Mouse (Mus musculus) heart, adult 2 months (tissue): ENCODE results near the gene 1700013F07Rik. TPM values are rescaled to one million over a fixed set of nuclear protein-coding genes. Genes with fewer than 3 reads are reported as not detected.
A peak's percentile ranks its signal among the peaks of the same experiment; 100 is the strongest.

ENCODE experiments used
- DNase-seq, 2 experiments: peaks; one replicate each; pipeline ENCODE4 v3.0.0; 2021
- H3K27ac ChIP-seq: fragments of 200-600 bp; 2 replicates; pipeline ENCODE4 v1.8.1; 2022
- H3K27me3 ChIP-seq: fragments of 200-500 bp; 2 replicates; pipeline ENCODE4 v1.6.1; 2012; ENCODE audit warnings: mild to moderate bottlenecking, low read length, inconsistent platforms, mixed read lengths; ENCODE audit not compliant: control insufficient read depth, insufficient read depth
- H3K36me3 ChIP-seq: fragments of 200-500 bp; 2 replicates; pipeline ENCODE4 v1.6.1; 2012; ENCODE audit warnings: low read length, inconsistent platforms; ENCODE audit not compliant: control insufficient read depth, insufficient read depth
- H3K4me1 ChIP-seq: fragments of 200-500 bp; 2 replicates; pipeline ENCODE4 v1.6.1; 2011; ENCODE audit warnings: low read length; ENCODE audit not compliant: control insufficient read depth, insufficient read depth
- H3K4me3 ChIP-seq: fragments of 200-600 bp; 2 replicates; pipeline ENCODE4 v1.8.1; 2022
- H3K79me2 ChIP-seq: fragments of 200-500 bp; replicated peaks from 2 replicates; pipeline ENCODE4 v1.6.1; 2012; ENCODE audit warnings: mild to moderate bottlenecking, inconsistent platforms, low read length, moderate library complexity, mixed read lengths; ENCODE audit not compliant: control insufficient read depth, insufficient read depth
- H3K9ac ChIP-seq: fragments of 200-500 bp; 2 replicates; pipeline ENCODE4 v1.6.1; 2012; ENCODE audit warnings: low read depth, mild to moderate bottlenecking, control low read depth, inconsistent platforms, low read length, mixed read lengths
- CTCF ChIP-seq: fragments of 200-600 bp; IDR thresholded peaks from 2 replicates; pipeline ENCODE4 v1.8.1; 2022; ENCODE audit warnings: antibody characterized with exemption, mild to moderate bottlenecking, moderate library complexity
- EP300 ChIP-seq: fragments of 200-500 bp; IDR thresholded peaks from 2 replicates; pipeline ENCODE4 v1.6.1; 2011; ENCODE audit warnings: low read depth, low read length, control low read depth; ENCODE audit not compliant: insufficient read depth
- POLR2A ChIP-seq: fragments of 200-500 bp; IDR thresholded peaks from 2 replicates; pipeline ENCODE4 v1.6.1; 2011; ENCODE audit warnings: mild to moderate bottlenecking, low read depth, low read length, control low read depth; ENCODE audit not compliant: insufficient read depth
- WGBS: fragments of 180-500 bp; shearing (Covaris S2); methylation state at CpG from one replicate; pipeline ENCODE4 v1.1.7; 2018; 5-methylcytosine and 5-hydroxymethylcytosine counted together
- intact Hi-C: fragments of 180-260 bp; cut with DNase I; formaldehyde crosslinking; loops from one replicate; pipeline ENCODE4 v1.15.1; 2025
- long read RNA-seq: library from polyadenylated mRNA; stranded (forward); transcript quantifications from one replicate; pipeline ENCODE4 v2.0.0, GENCODE M21; 2021
- polyA plus RNA-seq: library from polyadenylated mRNA; depleted of rRNA; stranded (reverse); fragments of >200 nt; gene quantifications from 2 replicates; pipeline ENCODE4 v1.2.3, GENCODE M21; 2012; rRNA removed
- total RNA-seq, 2 experiments: library from RNA; stranded (reverse); gene quantifications; 2 replicates each; pipeline ENCODE4 v1.2.3; 2021

The 1700013F07Rik gene
- not detected for total RNA-seq
- 0.86 TPM in 1 of 2 replicates, not detected in the other for polyA plus RNA-seq
- long read RNA-seq, result 0 reads

DNA sequence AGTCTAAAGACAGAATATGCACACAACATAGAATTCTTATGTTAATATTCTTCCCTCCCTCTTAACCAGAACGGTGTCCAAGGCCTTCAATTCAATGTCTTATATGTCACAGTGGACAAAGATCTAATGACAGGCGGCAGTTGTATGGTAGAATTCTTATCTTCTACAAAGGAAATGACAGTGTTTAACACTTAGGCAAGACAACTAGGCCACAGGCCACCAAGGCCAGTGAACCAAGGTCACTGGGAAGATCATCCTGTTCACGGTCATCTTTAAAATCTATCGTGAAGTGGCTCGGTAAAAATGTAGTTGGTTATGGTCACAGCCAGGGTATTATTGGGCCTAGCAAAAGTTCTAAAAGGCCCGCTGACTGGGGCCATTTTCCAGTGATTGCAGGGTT, at the start of gene 1700013F07Rik:
TSS of gene 1700013F07Rik (plus strand) at position 200 of the 400 bp plus-strand sequence.
- TF ChIP-seq POLR2A (no peak), CTCF (no peak), EP300 (no peak)
- 75% methylated on average over 6 of the region's 6 CpGs for WGBS
- no peaks in the 10 kb centered on the region for H3K36me3 ChIP-seq
- H3K79me2 ChIP-seq, result no peaks in the 10 kb centered on the region
- H3K4me1 ChIP-seq, result peaks cover 5% of the 10 kb centered on the region
- no peak within 1 kb of the TSS for H3K9ac ChIP-seq
- intact Hi-C loops, result no loop called here
- no peak within 1 kb of the TSS for H3K4me3 ChIP-seq
- peaks cover 2% of the 10 kb centered on the region for H3K27me3 ChIP-seq
- no peak for DNase-seq
- H3K27ac ChIP-seq, result no peak within 1 kb of the TSS

- Histone ChIP-seq H3K4me1 (no peaks in the 10 kb centered on the region), H3K36me3 (no peaks in the 10 kb centered on the region), H3K27ac (no peak overlapping the region), H3K27me3 (no peaks in the 10 kb centered on the region), H3K9ac (no peak overlapping the region), H3K79me2 (no peaks in the 10 kb centered on the region), H3K4me3 (no peak overlapping the region)
- intact Hi-C loops, result no loop called here
- 90% methylated on average over 4 of the region's 4 CpGs for WGBS
- no peak for DNase-seq
- TF ChIP-seq POLR2A (no peak), EP300 (no peak), CTCF (no peak)
Measured at GRCm38 (mm10) chr3:108484749-108485148, 49.2 kb upstream of the 1700013F07Rik start.

DNA sequence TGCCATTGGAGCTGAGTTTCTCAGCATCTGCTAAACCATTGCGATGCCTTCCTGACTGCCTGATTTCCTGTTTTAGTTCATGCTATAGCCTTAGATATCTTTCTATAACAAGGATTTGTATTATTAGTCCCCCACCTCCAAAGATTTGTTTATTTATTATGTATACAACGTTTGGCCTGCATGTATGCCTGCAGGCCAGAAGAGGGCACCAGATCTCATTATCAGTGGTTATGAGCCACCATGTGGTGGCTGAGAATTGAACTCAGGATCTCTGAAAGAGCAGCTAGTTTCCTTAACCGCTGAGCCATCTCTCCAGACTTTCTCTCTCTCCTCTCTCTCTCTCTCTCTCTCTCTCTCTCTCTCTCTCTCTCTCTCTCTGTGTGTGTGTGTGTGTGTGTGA, 44.0 kb upstream of the 1700013F07Rik start:
- intact Hi-C loops, result no loop called here

GRCm38 (mm10) chr3:108494861-108495474, 39.0 kb upstream of the 1700013F07Rik start:
- no peak overlapping the region for H3K27ac ChIP-seq
- no peaks in the 10 kb centered on the region for H3K27me3 ChIP-seq
- intact Hi-C loops, result no loop called here
- no peak overlapping the region for H3K9ac ChIP-seq
- WGBS, result 67% methylated on average over 9 of the region's 9 CpGs
- H3K79me2 ChIP-seq, result no peaks in the 10 kb centered on the region
- H3K4me1 ChIP-seq, result no peaks in the 10 kb centered on the region
- no peak for DNase-seq
- TF ChIP-seq CTCF (no peak), EP300 (no peak), POLR2A (no peak)
- H3K4me3 ChIP-seq, result no peak overlapping the region
- no peaks in the 10 kb centered on the region for H3K36me3 ChIP-seq

More for the DNA sequence above, 44.0 kb upstream of the 1700013F07Rik start:
- 29% methylated on average over 3 of the region's 3 CpGs for WGBS
- H3K79me2 ChIP-seq, result no peaks in the 10 kb centered on the region
- H3K4me3 ChIP-seq, result no peak overlapping the region
- no peak overlapping the region for H3K9ac ChIP-seq
- no peaks in the 10 kb centered on the region for H3K4me1 ChIP-seq
- TF ChIP-seq POLR2A, result no peak
- TF ChIP-seq CTCF, result peak; percentile 60
- DNase-seq, result no peak
- no peaks in the 10 kb centered on the region for H3K27me3 ChIP-seq
- H3K27ac ChIP-seq, result no peak overlapping the region
- no peaks in the 10 kb centered on the region for H3K36me3 ChIP-seq

- intact Hi-C loops, result no loop called here
- Histone ChIP-seq H3K79me2 (no peaks in the 10 kb centered on the region), H3K4me3 (no peak overlapping the region), H3K4me1 (no peaks in the 10 kb centered on the region), H3K27ac (no peak overlapping the region), H3K27me3 (no peaks in the 10 kb centered on the region), H3K36me3 (no peaks in the 10 kb centered on the region), H3K9ac (no peak overlapping the region)
- TF ChIP-seq POLR2A (no peak), EP300 (no peak), CTCF (no peak)
- DNase-seq, result no peak
- WGBS, result 40% methylated on average over 4 of the region's 4 CpGs
Measured at GRCm38 (mm10) chr3:108495486-108495885, 38.5 kb upstream of the 1700013F07Rik start.

- no peaks in the 10 kb centered on the region for H3K36me3 ChIP-seq
- H3K27ac ChIP-seq, result no peak overlapping the region
- no peak for DNase-seq
- WGBS, result 47% methylated on average over 9 of the region's 9 CpGs
- H3K4me3 ChIP-seq, result no peak overlapping the region
- intact Hi-C loops, result no loop called here
- H3K27me3 ChIP-seq, result no peaks in the 10 kb centered on the region
- TF ChIP-seq CTCF (no peak), POLR2A (no peak), EP300 (no peak)
- H3K4me1 ChIP-seq, result no peaks in the 10 kb centered on the region
- H3K79me2 ChIP-seq, result no peaks in the 10 kb centered on the region
- H3K9ac ChIP-seq, result no peak overlapping the region
Measured at GRCm38 (mm10) chr3:108497602-108498001, 36.3 kb upstream of the 1700013F07Rik start.
